Mouse (Mus musculus) thymus, adult 2 months (tissue): ENCODE data around the gene Tbc1d16.

Experiments
- CTCF ChIP-seq: fragments of 200-500 bp; IDR thresholded peaks from 2 replicates; pipeline ENCODE4 v1.5.1; 2012; ENCODE audit warnings: mild to moderate bottlenecking, control low read depth, low read length, moderate library complexity, borderline replicate concordance; ENCODE audit not compliant: control insufficient read depth, poor library complexity, insufficient read depth; ENCODE audit errors: extremely low read depth
- POLR2A ChIP-seq: fragments of 200-500 bp; IDR thresholded peaks from 2 replicates; pipeline ENCODE4 v1.6.1; 2012; ENCODE audit warnings: mild to moderate bottlenecking, low read length, control low read depth, moderate library complexity; ENCODE audit not compliant: control insufficient read depth, poor library complexity, insufficient read depth; ENCODE audit errors: extremely low read depth

DNA sequence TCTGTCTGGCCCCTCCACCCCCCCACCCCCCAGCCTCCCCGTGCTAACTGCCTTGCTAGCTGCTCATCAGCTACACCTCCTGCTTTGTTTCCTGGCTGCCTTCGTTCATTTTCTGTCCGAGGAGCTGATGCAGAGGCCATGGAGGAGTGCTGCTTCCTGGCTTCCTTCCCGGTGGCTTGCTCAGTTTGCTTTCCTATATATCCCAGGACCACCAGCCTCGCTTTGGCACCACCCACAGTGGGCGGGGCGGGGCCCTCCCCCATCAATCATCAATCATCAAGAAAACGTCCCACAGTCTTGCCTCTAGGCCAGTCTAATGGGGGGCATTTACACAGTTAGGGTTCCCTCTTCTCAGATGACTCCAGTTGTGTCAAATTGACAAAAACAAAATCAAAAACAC is 8.1 kb upstream of the Tbc1d16 start:
- TF ChIP-seq CTCF (no peak), POLR2A (no peak)
